In genomic region chr8:84771000-84771687, GRCm38 (mm10) we compare ENCODE assay signal across 11 mouse cellular contexts. TPM values are rescaled to one million over a fixed set of nuclear protein-coding genes. Genes with fewer than 3 reads are reported as not detected.
DNase-seq lines count a peak whose midpoint lies in the region; ATAC-seq and TF ChIP-seq lines count a peak whose summit lies in the region.
"Had no signal": no experiment of that assay in that cellular context is flagged by ENCODE, and none has a peak within 500 bp of the region (broad histone marks: within the 10 kb centered on the region; RNA-seq: fewer than 3 reads in every experiment).

No protein-coding gene starts in this region.

- DNase-seq in cerebellum, adult 9-10 months: peak; percentile 70
- no peak for DNase-seq in limb, embryonic 10.5 days (ENCODE audit: low spot score)
- DNase-seq in midbrain, postnatal 0 days (ENCODE audit: low spot score): no peak
- no peak for DNase-seq in adrenal gland, postnatal 14 days
- DNase-seq in heart, postnatal 14 days: no peak
- DNase-seq: adrenal gland, adult 2 months had no signal

- ATAC-seq in cerebellum, adult (ENCODE audit: insufficient number of reproducible peaks, low FRiP score, low TSS enrichment): no peak
- no peak for ATAC-seq in limb, embryonic 12.5 days (ENCODE audit: insufficient number of reproducible peaks, insufficient read depth, low FRiP score, low TSS enrichment, low read depth)
- ATAC-seq in forebrain, embryonic 12.5 days (ENCODE audit: low FRiP score): no peak
- ATAC-seq in midbrain, postnatal 0 days (ENCODE audit: low FRiP score): no peak

- no peak for TF ChIP-seq CTCF in midbrain, postnatal 0 days (IDR thresholded peaks at IDR 0.05)

- peaks cover 92% of the 10 kb centered on the region for H3K27me3 ChIP-seq in limb, embryonic 12.5 days
- H3K27me3 ChIP-seq in limb, embryonic 10.5 days (ENCODE audit: low read depth, poor library complexity, severe bottlenecking): peaks cover 100% of the 10 kb centered on the region
- H3K27me3 ChIP-seq in forebrain, embryonic 12.5 days: peaks cover 99% of the 10 kb centered on the region
- H3K27me3 ChIP-seq in midbrain, postnatal 0 days (ENCODE audit: insufficient read depth, low read length): peaks cover 29% of the 10 kb centered on the region

- H3K4me2 ChIP-seq in limb, embryonic 12.5 days: peak overlapping the region; percentile 65
- peak overlapping the region; percentile 51 for H3K4me2 ChIP-seq in forebrain, embryonic 12.5 days
- H3K4me2 ChIP-seq in midbrain, postnatal 0 days (ENCODE audit: low read depth, low read length, poor library complexity, severe bottlenecking): peak overlapping the region; percentile 54

- H3K9me3 ChIP-seq in limb, embryonic 12.5 days: no peaks in the 10 kb centered on the region
- H3K9me3 ChIP-seq in limb, embryonic 10.5 days (replicated peaks): no peaks in the 10 kb centered on the region
- no peaks in the 10 kb centered on the region for H3K9me3 ChIP-seq in forebrain, embryonic 12.5 days
- H3K9me3 ChIP-seq in midbrain, postnatal 0 days (ENCODE audit: low read length): no peaks in the 10 kb centered on the region
- H3K9me3 ChIP-seq: megakaryocyte, embryonic 14.5 days had no signal

- WGBS in limb, embryonic 12.5 days: 21% methylated on average over 5 of the region's 5 CpGs
- 18% methylated on average over 5 of the region's 5 CpGs for WGBS in limb, embryonic 10.5 days
- WGBS in forebrain, embryonic 12.5 days: 10% methylated on average over 5 of the region's 5 CpGs
- 47% methylated on average over 5 of the region's 5 CpGs for WGBS in midbrain, postnatal 0 days

- peaks cover 68% of the 10 kb centered on the region for H3K4me1 ChIP-seq in limb, embryonic 12.5 days (replicated peaks)
- peaks cover 59% of the 10 kb centered on the region for H3K4me1 ChIP-seq in limb, embryonic 10.5 days
- H3K4me1 ChIP-seq in forebrain, embryonic 12.5 days: peaks cover 72% of the 10 kb centered on the region
- 0 out of 2 replicates have a peak, but pooled peaks cover 3% of the 10 kb centered on the region for H3K4me1 ChIP-seq in midbrain, postnatal 0 days (ENCODE audit: insufficient read depth, low read length)

- H3K9ac ChIP-seq in limb, embryonic 12.5 days (replicated peaks): no peak overlapping the region
- H3K9ac ChIP-seq in forebrain, embryonic 12.5 days: 0 out of 2 replicates have a peak overlapping the region, but pooled peaks have one; percentile 47
- H3K9ac ChIP-seq in midbrain, postnatal 0 days (replicated peaks; ENCODE audit: low read length, poor library complexity, severe bottlenecking): no peak overlapping the region

- intact Hi-C loops in heart, postnatal 14 days (cut with DNase I): no loop called here

- H3K36me3 ChIP-seq in limb, embryonic 12.5 days: peaks cover 50% of the 10 kb centered on the region
- H3K36me3 ChIP-seq in limb, embryonic 10.5 days: no peaks in the 10 kb centered on the region
- H3K36me3 ChIP-seq in forebrain, embryonic 12.5 days (replicated peaks): peaks cover 14% of the 10 kb centered on the region
- H3K36me3 ChIP-seq in midbrain, postnatal 0 days (ENCODE audit: insufficient read depth, low read length): no peaks in the 10 kb centered on the region

- peak overlapping the region; percentile 62 for H3K27ac ChIP-seq in limb, embryonic 12.5 days
- no peak overlapping the region for H3K27ac ChIP-seq in limb, embryonic 10.5 days
- H3K27ac ChIP-seq in forebrain, embryonic 12.5 days: peak overlapping the region; percentile 32; the same call in 1 of the 2 replicates
- 0 out of 2 replicates have a peak overlapping the region, but pooled peaks have one; percentile 32 for H3K27ac ChIP-seq in midbrain, postnatal 0 days (ENCODE audit: low read depth, low read length)

- 0 out of 2 replicates have a peak overlapping the region, but pooled peaks have one; percentile 34 for H3K4me3 ChIP-seq in limb, embryonic 12.5 days (replicated peaks)
- no peak overlapping the region for H3K4me3 ChIP-seq in limb, embryonic 10.5 days
- peak overlapping the region; percentile 31 for H3K4me3 ChIP-seq in forebrain, embryonic 12.5 days (replicated peaks)
- H3K4me3 ChIP-seq in midbrain, postnatal 0 days (ENCODE audit: low read depth, low read length): peak overlapping the region; percentile 30
- H3K4me3 ChIP-seq: megakaryocyte, embryonic 14.5 days had no signal

RNA-seq across cellular contexts. Expression of gene Nfix, which starts 29.0 kb away (rescaled TPM):
- 14.5 and 18.1 TPM in 2 replicates for polyA plus RNA-seq in limb, embryonic 12.5 days (2016; fragmentation: Nextera tagmentation; extraction: Ambion mirVana)
- 0.24 and 2.1 TPM in 2 replicates for polyA plus RNA-seq in limb, embryonic 10.5 days (2016; fragmentation: Nextera tagmentation; extraction: Ambion mirVana)
- polyA plus RNA-seq in forebrain, embryonic 12.5 days (2016; fragmentation: Nextera tagmentation; extraction: Ambion mirVana): 31.9 and 33.2 TPM in 2 replicates
- 40.1 and 62.5 TPM in 2 replicates for total RNA-seq in midbrain, postnatal 0 days (2014; rRNA removed)
- 41.7 and 53.7 TPM in 2 replicates for polyA plus RNA-seq in midbrain, postnatal 0 days (2015; fragmentation: Nextera tagmentation; extraction: Ambion mirVana)
- total RNA-seq in adrenal gland, postnatal 14 days (2021): 124 and 125 TPM in 2 replicates
- total RNA-seq in heart, postnatal 14 days (2021): 100 to 1,000 TPM; 276 to 280 TPM

RNA-seq across cellular contexts. Expression of gene G430095P16Rik, which starts 48.3 kb away (rescaled TPM):
- 9.7 and 11.8 TPM in 2 replicates for polyA plus RNA-seq in limb, embryonic 12.5 days (2016; fragmentation: Nextera tagmentation; extraction: Ambion mirVana)
- 3.7 and 8.1 TPM in 2 replicates for polyA plus RNA-seq in limb, embryonic 10.5 days (2016; fragmentation: Nextera tagmentation; extraction: Ambion mirVana)
- 2.2 and 3.5 TPM in 2 replicates for polyA plus RNA-seq in forebrain, embryonic 12.5 days (2016; fragmentation: Nextera tagmentation; extraction: Ambion mirVana)
- total RNA-seq in midbrain, postnatal 0 days (2014; rRNA removed): not detected in 2 replicates
- 0.39 and 0.71 TPM in 2 replicates for polyA plus RNA-seq in midbrain, postnatal 0 days (2015; fragmentation: Nextera tagmentation; extraction: Ambion mirVana)
- total RNA-seq in adrenal gland, postnatal 14 days (2021): 0.52 and 0.90 TPM in 2 replicates
- under 1 TPM; 0.54 to 0.69 TPM for total RNA-seq in heart, postnatal 14 days (2021)
- total RNA-seq: left cerebral cortex, postnatal 4 days had no signal

RNA-seq across cellular contexts. Expression of gene Dand5, which starts 51.5 kb away (rescaled TPM):
- polyA plus RNA-seq in limb, embryonic 12.5 days (2016; fragmentation: Nextera tagmentation; extraction: Ambion mirVana): 4.1 and 5.1 TPM in 2 replicates
- polyA plus RNA-seq in limb, embryonic 10.5 days (2016; fragmentation: Nextera tagmentation; extraction: Ambion mirVana): 1.9 and 2.7 TPM in 2 replicates
- polyA plus RNA-seq in forebrain, embryonic 12.5 days (2016; fragmentation: Nextera tagmentation; extraction: Ambion mirVana): 5.3 and 5.6 TPM in 2 replicates
- total RNA-seq in midbrain, postnatal 0 days (2014; rRNA removed): 7.6 and 7.7 TPM in 2 replicates
- polyA plus RNA-seq in midbrain, postnatal 0 days (2015; fragmentation: Nextera tagmentation; extraction: Ambion mirVana): 12.6 and 14.5 TPM in 2 replicates
- total RNA-seq in adrenal gland, postnatal 14 days (2021): 7.1 and 7.4 TPM in 2 replicates
- total RNA-seq in heart, postnatal 14 days (2021): 1 to 10 TPM; 6.1 to 6.4 TPM
